Mouse (Mus musculus) layer of hippocampus, adult 2 months (tissue): ENCODE results near the gene Rxra. TPM values are rescaled to one million over a fixed set of nuclear protein-coding genes. Genes with fewer than 3 reads are reported as not detected.

Experiments
- DNase-seq, 2 experiments: peaks; one replicate each; pipeline ENCODE4 v3.0.0; 2022; ENCODE audit warnings: low spot score in 2 of 2
- H3K27ac ChIP-seq: fragments of 200-600 bp; 2 replicates; pipeline ENCODE4 v1.8.1; 2022
- H3K4me3 ChIP-seq: fragments of 200-600 bp; 2 replicates; pipeline ENCODE4 v1.8.1; 2022; ENCODE audit warnings: mild to moderate bottlenecking
- CTCF ChIP-seq: fragments of 200-600 bp; conservative IDR thresholded peaks from 2 replicates; pipeline ENCODE4 v1.8.1; 2022; ENCODE audit warnings: antibody characterized with exemption, mild to moderate bottlenecking, moderate library complexity
- total RNA-seq, 2 experiments: library from RNA; stranded (reverse); gene quantifications; 2 replicates each; pipeline ENCODE4 v1.2.3; 2021

The Rxra gene
- total RNA-seq, 2 experiments from 2014 or later = 26.9 to 29.5 TPM

DNA sequence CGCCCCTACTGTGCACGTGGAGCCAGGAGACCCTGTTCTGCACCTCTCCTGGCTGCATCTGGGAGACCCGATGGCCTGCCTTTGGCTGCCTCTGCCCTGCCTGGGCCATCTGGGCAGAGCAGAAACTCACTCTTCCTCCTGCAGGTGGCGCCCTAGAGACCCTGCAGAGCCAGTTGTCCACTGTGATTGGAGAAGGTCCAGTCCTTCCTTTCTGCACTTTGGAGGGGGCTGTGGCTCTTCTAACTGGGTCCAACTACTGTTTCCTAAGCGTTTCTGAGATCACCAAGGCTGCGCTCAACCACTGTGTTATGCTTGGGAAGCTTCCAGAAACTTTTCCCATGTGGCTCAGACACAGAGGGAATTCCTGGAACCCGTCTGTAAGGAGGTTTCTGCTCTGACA lies 95.7 kb downstream of the Rxra start:
- no peak overlapping the region for H3K27ac ChIP-seq
- peak; percentile 96 for TF ChIP-seq CTCF
- peak; percentile 50 to 77 for DNase-seq

GRCm38 (mm10) chr2:27772841-27773388 lies 96.7 kb downstream of the Rxra start:
- no peak for TF ChIP-seq CTCF
- Histone ChIP-seq H3K4me3 (no peak overlapping the region), H3K27ac (no peak overlapping the region)

More for the DNA sequence above, 95.7 kb downstream of the Rxra start:
- no peak overlapping the region for H3K4me3 ChIP-seq

GRCm38 (mm10) chr2:27773980-27774730 lies 97.9 kb downstream of the Rxra start:
- TF ChIP-seq CTCF = no peak
- no peak overlapping the region for H3K4me3 ChIP-seq
- no peak for DNase-seq
- no peak overlapping the region for H3K27ac ChIP-seq

More at GRCm38 (mm10) chr2:27772841-27773388, 96.7 kb downstream of the Rxra start:
- DNase-seq = no peak

GRCm38 (mm10) chr2:27775006-27775405 lies 98.8 kb downstream of the Rxra start:
- TF ChIP-seq CTCF = no peak
- no peak overlapping the region for H3K27ac ChIP-seq
- DNase-seq = no peak
- no peak overlapping the region for H3K4me3 ChIP-seq

- no peak overlapping the region for H3K4me3 ChIP-seq
- DNase-seq = no peak
- TF ChIP-seq CTCF = peak; percentile 40
- H3K27ac ChIP-seq = no peak overlapping the region
Observed at GRCm38 (mm10) chr2:27775625-27776024, 99.4 kb downstream of the Rxra start.

GRCm38 (mm10) chr2:27777756-27778155 lies 101.5 kb downstream of the Rxra start:
- H3K27ac ChIP-seq = no peak overlapping the region
- TF ChIP-seq CTCF = no peak

DNA sequence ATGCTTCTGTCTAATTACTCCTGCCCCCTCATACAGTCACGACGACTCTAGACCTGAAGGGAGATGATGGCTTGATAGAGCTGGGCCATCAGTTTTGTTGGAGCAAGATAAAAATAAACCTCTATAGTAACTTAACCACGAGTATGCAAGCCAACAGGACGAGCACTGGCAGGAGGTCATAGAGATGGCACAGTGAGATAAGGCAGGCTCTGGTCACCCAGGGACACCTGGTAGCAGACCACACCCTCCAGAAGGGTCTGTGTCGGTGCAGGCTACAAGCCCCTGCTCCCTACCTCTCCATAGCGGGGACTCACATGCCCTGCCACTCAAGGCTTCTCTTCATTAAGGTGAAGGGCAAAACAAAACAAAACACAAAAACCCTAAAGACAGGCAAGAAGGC lies 102.0 kb downstream of the Rxra start:
- no peak for TF ChIP-seq CTCF
- H3K27ac ChIP-seq = no peak overlapping the region
- no peak overlapping the region for H3K4me3 ChIP-seq
- DNase-seq = no peak

More at GRCm38 (mm10) chr2:27777756-27778155, 101.5 kb downstream of the Rxra start:
- DNase-seq = no peak
- H3K4me3 ChIP-seq = no peak overlapping the region

DNA sequence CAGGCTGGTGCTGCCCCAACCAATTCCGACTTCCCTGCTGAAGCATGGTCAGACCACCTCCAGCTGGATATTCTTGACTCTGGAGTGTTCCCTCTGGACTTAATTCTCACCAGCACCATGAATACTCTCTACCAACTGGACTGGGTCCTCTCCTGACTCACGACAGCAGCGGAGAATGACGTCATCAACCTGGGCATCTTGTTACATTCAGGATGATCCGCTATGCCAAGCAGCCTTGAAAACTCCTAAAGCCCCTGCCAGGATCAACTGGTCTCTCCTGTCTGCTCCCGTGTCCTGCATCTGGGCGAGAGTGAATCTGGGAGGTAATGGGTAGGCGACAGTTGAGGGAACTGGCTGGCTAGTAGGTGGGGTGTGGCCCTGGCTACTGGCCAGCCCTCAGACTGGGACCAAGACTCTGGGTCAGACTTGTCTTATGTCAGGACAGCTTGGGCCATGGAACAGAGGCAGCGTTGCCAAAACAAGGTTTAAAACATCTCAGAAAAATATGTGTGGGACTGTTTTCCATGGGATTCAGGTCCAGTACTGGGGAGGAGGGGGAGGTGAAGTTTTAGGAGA lies 103.1 kb downstream of the Rxra start:
- H3K27ac ChIP-seq = no peak overlapping the region
- H3K4me3 ChIP-seq = no peak overlapping the region
- no peak for TF ChIP-seq CTCF
- DNase-seq = no peak

DNA sequence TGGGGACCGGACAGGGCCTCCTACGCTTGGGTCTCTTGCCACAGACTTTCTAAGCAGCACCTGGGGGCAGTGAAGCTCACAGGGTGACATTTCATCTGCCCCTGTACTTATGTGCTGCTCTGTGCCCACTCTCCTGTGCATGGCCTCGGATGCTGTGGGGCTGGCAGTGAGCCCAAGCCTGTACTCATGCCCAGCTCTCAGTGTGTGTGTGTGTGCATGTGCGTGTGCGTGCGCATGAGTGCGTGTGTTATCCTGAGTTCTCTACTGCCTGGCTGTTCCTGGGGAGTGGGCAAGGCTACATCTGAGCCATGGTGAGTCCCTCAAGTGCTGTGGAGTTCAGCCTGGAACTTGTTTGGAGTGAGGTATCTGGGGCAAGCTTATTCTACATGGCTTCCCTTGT lies 103.9 kb downstream of the Rxra start:
- H3K4me3 ChIP-seq = no peak overlapping the region
- no peak for DNase-seq
- TF ChIP-seq CTCF = no peak
- no peak overlapping the region for H3K27ac ChIP-seq

DNA sequence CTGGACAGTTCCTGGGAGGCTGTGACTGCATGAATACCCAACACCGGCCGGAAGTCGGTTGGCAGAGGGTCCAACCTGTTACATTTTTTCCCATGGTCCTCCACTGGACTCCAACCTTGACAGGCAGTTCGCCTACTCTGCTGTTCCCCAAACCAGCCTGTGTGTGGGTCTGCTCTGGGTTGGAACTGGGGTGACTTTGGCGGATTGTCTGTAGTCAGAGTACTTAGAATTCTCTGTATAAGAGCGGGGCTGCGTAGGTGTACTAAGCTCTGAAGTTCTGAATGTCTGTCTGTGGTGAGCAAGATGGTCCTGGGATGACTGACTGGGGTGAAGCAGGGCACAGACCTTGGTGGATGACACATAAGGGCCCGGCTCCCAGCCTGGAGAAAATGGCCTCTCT lies 109.1 kb downstream of the Rxra start:
- no peak overlapping the region for H3K27ac ChIP-seq

GRCm38 (mm10) chr2:27785973-27786417 lies 109.8 kb downstream of the Rxra start:
- no peak for DNase-seq
- no peak for TF ChIP-seq CTCF
- H3K27ac ChIP-seq = no peak overlapping the region

More for the DNA sequence above, 109.1 kb downstream of the Rxra start:
- no peak for DNase-seq
- H3K4me3 ChIP-seq = no peak overlapping the region
- TF ChIP-seq CTCF = no peak

DNA sequence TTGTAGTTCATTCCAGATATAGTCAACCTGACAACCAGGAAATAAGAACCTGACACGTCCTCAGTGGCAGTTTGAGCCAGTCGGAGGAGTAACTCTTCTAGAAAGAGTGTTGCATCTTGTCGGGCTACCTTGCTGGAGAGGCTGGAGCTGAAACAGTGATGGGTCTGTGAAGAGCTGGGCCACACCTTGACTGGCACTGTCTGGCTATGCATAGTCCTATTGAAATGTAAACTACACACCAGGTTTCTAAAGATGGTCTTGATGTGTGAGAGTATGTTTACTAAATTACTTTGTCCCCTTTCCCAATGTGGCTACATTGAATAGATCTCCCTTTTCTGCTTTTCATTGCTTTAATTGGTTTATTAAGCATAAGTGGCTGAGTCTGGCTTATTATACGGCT lies 115.3 kb downstream of the Rxra start:
- DNase-seq = no peak
- H3K27ac ChIP-seq = no peak overlapping the region
- H3K4me3 ChIP-seq = no peak overlapping the region
- no peak for TF ChIP-seq CTCF

More at GRCm38 (mm10) chr2:27785973-27786417, 109.8 kb downstream of the Rxra start:
- H3K4me3 ChIP-seq = no peak overlapping the region

- no peak for DNase-seq
- Histone ChIP-seq H3K4me3 (no peak overlapping the region), H3K27ac (no peak overlapping the region)
- TF ChIP-seq CTCF = no peak
Observed at GRCm38 (mm10) chr2:27799018-27799417, 122.8 kb downstream of the Rxra start.
